Mouse (Mus musculus) liver, adult 2 months (tissue): ENCODE results near the gene Nr1i3. TPM values are rescaled to one million over a fixed set of nuclear protein-coding genes. Genes with fewer than 3 reads are reported as not detected.

ENCODE experiments used
- DNase-seq: peaks from one replicate; pipeline ENCODE4 v3.0.0-alpha.2; 2011; ENCODE audit warnings: low read depth, low spot score; ENCODE audit errors: extremely low read depth
- H3K27ac ChIP-seq: fragments of 200-500 bp; replicated peaks from 2 replicates; pipeline ENCODE4 v1.5.1; 2012; ENCODE audit warnings: low read depth, mild to moderate bottlenecking, control low read depth, inconsistent platforms, low read length; ENCODE audit not compliant: insufficient read depth
- H3K27me3 ChIP-seq: fragments of 200-500 bp; 2 replicates; pipeline ENCODE4 v1.6.1; 2012; ENCODE audit warnings: mild to moderate bottlenecking, moderate library complexity, low read length, inconsistent platforms; ENCODE audit not compliant: control insufficient read depth, insufficient read depth
- H3K36me3 ChIP-seq: fragments of 200-500 bp; 2 replicates; pipeline ENCODE4 v1.6.1; 2012; ENCODE audit warnings: low read length, inconsistent platforms; ENCODE audit not compliant: control insufficient read depth, insufficient read depth
- H3K4me1 ChIP-seq: fragments of 200-500 bp; 2 replicates; pipeline ENCODE4 v1.6.1; 2011; ENCODE audit warnings: low read length; ENCODE audit not compliant: control insufficient read depth, insufficient read depth
- H3K4me3 ChIP-seq: fragments of 200-500 bp; 2 replicates; pipeline ENCODE4 v1.5.1; 2011; ENCODE audit warnings: low read depth, mild to moderate bottlenecking, control low read depth, low read length, moderate library complexity; ENCODE audit not compliant: insufficient read depth
- H3K79me2 ChIP-seq: fragments of 200-500 bp; 2 replicates; pipeline ENCODE4 v1.6.1; 2012; ENCODE audit warnings: inconsistent platforms, mild to moderate bottlenecking, low read length, moderate library complexity; ENCODE audit not compliant: control insufficient read depth, insufficient read depth
- H3K9ac ChIP-seq: fragments of 200-500 bp; 2 replicates; pipeline ENCODE4 v1.6.1; 2012; ENCODE audit warnings: low read depth, mild to moderate bottlenecking, control low read depth, inconsistent platforms, low read length
- CTCF ChIP-seq: fragments of 200-500 bp; IDR thresholded peaks from 2 replicates; pipeline ENCODE4 v1.5.1; 2011; ENCODE audit warnings: low read depth, low read length, control low read depth
- POLR2A ChIP-seq: fragments of 200-500 bp; IDR thresholded peaks from 2 replicates; pipeline ENCODE4 v1.6.1; 2011; ENCODE audit warnings: low read length, control low read depth; ENCODE audit not compliant: insufficient read depth; ENCODE audit errors: extremely low read depth
- WGBS: fragments of 180-500 bp; shearing (Covaris S2); methylation state at CpG from one replicate; pipeline ENCODE4 v1.1.7; 2018; 5-methylcytosine and 5-hydroxymethylcytosine counted together
- polyA plus RNA-seq: library from polyadenylated mRNA; depleted of rRNA; stranded (reverse); fragments of >200 nt; gene quantifications from 2 replicates; pipeline ENCODE4 v1.2.3, GENCODE M21; 2012
- total RNA-seq: library from RNA; depleted of rRNA; stranded (reverse); fragments of >200 nt; gene quantifications from 2 replicates; pipeline ENCODE4 v1.2.3, GENCODE M21; 2014

Nr1i3 gene
- total and polyA plus RNA-seq, 2 experiments: 229 to 264 TPM

GRCm38 (mm10) chr1:171249913-171250600, 36.3 kb downstream of the Nr1i3 start, which contains the start of gene Adamts4:
Gene Adamts4 (plus strand): TSS chr1:171250421.
- Histone ChIP-seq H3K36me3 (no peaks in the 10 kb centered on the region; the same call in 1 of the 2 replicates), H3K27me3 (no peaks in the 10 kb centered on the region), H3K4me1 (peaks cover 10% of the 10 kb centered on the region), H3K79me2 (peaks cover 9% of the 10 kb centered on the region; the same call in 1 of the 2 replicates), H3K4me3 (peak within 1 kb of the TSS; percentile 41), H3K27ac (no peak within 1 kb of the TSS), H3K9ac (no peak within 1 kb of the TSS; the same call in 1 of the 2 replicates)
- DNase-seq: no peak
- 50% methylated on average over 5 of the region's 5 CpGs for WGBS
- TF ChIP-seq CTCF: no peak
- no peak for TF ChIP-seq POLR2A

GRCm38 (mm10) chr1:171250680-171251593, 37.2 kb downstream of the Nr1i3 start, which contains the start of gene Ndufs2:
Gene Ndufs2 (minus strand): TSS chr1:171251388.
- TF ChIP-seq CTCF: no peak
- TF ChIP-seq POLR2A: no peak
- 47% methylated on average over 26 of the region's 26 CpGs for WGBS
- Histone ChIP-seq H3K9ac (peak within 1 kb of the TSS; percentile 28; the same call in 1 of the 2 replicates), H3K36me3 (no peaks in the 10 kb centered on the region), H3K4me1 (peaks cover 9% of the 10 kb centered on the region), H3K27me3 (no peaks in the 10 kb centered on the region), H3K27ac (no peak within 1 kb of the TSS), H3K4me3 (peak within 1 kb of the TSS; percentile 41), H3K79me2 (peaks cover 9% of the 10 kb centered on the region; the same call in 1 of the 2 replicates)
- DNase-seq: no peak

- Histone ChIP-seq H3K4me3 (peak overlapping the region; percentile 41; the same call in 1 of the 2 replicates), H3K79me2 (peaks cover under 1% of the 10 kb centered on the region; the same call in 1 of the 2 replicates), H3K27me3 (no peaks in the 10 kb centered on the region), H3K36me3 (no peaks in the 10 kb centered on the region), H3K27ac (no peak overlapping the region), H3K9ac (peak overlapping the region; percentile 28; the same call in 1 of the 2 replicates), H3K4me1 (peaks cover 8% of the 10 kb centered on the region)
- 46% methylated on average over 13 of the region's 13 CpGs for WGBS
- DNase-seq: no peak
- TF ChIP-seq CTCF: no peak
- no peak for TF ChIP-seq POLR2A
Measured at GRCm38 (mm10) chr1:171251594-171252324, 38.0 kb downstream of the Nr1i3 start.

- Histone ChIP-seq H3K27ac (no peak overlapping the region), H3K4me3 (no peak overlapping the region), H3K27me3 (no peaks in the 10 kb centered on the region), H3K4me1 (peaks cover 9% of the 10 kb centered on the region), H3K79me2 (no peaks in the 10 kb centered on the region), H3K9ac (no peak overlapping the region), H3K36me3 (no peaks in the 10 kb centered on the region)
- WGBS: 87% methylated on average over 17 of the region's 17 CpGs
- no peak for DNase-seq
- no peak for TF ChIP-seq CTCF
Measured at GRCm38 (mm10) chr1:171252415-171252814, 38.6 kb downstream of the Nr1i3 start.

GRCm38 (mm10) chr1:171256095-171256818, 42.5 kb downstream of the Nr1i3 start:
- Histone ChIP-seq H3K4me3 (no peak overlapping the region), H3K27me3 (no peaks in the 10 kb centered on the region), H3K27ac (no peak overlapping the region), H3K9ac (no peak overlapping the region), H3K4me1 (peaks cover 13% of the 10 kb centered on the region; the same call in 1 of the 2 replicates), H3K36me3 (no peaks in the 10 kb centered on the region), H3K79me2 (no peaks in the 10 kb centered on the region)
- WGBS: 65% methylated on average over 24 of the region's 24 CpGs
- peak; percentile 76 for DNase-seq
- TF ChIP-seq POLR2A: no peak
- TF ChIP-seq CTCF: peak; percentile 90
